Mouse (Mus musculus): ENCODE data around the gene Rasgef1c. TPM values are rescaled to one million over a fixed set of nuclear protein-coding genes. Genes with fewer than 3 reads are reported as not detected.

Rasgef1c gene
- under 1 TPM; 0.40 to 0.54 TPM for total RNA-seq (2021)
- long read RNA-seq, experiment 1, partial matches to known transcripts: 0 of 1 reads
- long read RNA-seq, experiment 1, other reads (novel, unspliced or antisense): 1 of 1 reads
- long read RNA-seq, experiment 2: 0 reads

- peak; percentile 54 to 76 for DNase-seq
Observed at GRCm38 (mm10) chr11:49901659-49902458, at the start of gene Rasgef1c. Gene Rasgef1c (plus strand): TSS chr11:49901835.

- DNase-seq: no peak
Observed at GRCm38 (mm10) chr11:49855144-49855543, 46.5 kb upstream of the Rasgef1c start.

GRCm38 (mm10) chr11:49861139-49861538 is 40.5 kb upstream of the Rasgef1c start:
- no peak for DNase-seq

- DNase-seq: no peak
Observed at GRCm38 (mm10) chr11:49863926-49864325, 37.7 kb upstream of the Rasgef1c start.

- no peak for DNase-seq
Observed at GRCm38 (mm10) chr11:49867320-49867719, 34.3 kb upstream of the Rasgef1c start.

- peak; percentile 60 to 81 for DNase-seq
Observed at GRCm38 (mm10) chr11:49869762-49870161, 31.9 kb upstream of the Rasgef1c start.

- peak; percentile 12 to 58 for DNase-seq
Observed at GRCm38 (mm10) chr11:49871914-49872313, 29.7 kb upstream of the Rasgef1c start.

- no peak for DNase-seq
Observed at GRCm38 (mm10) chr11:49872779-49873178, 28.9 kb upstream of the Rasgef1c start.

- DNase-seq: peak; percentile 30 to 64
Observed at GRCm38 (mm10) chr11:49876948-49877817, 24.5 kb upstream of the Rasgef1c start.

GRCm38 (mm10) chr11:49879950-49880642 is 21.5 kb upstream of the Rasgef1c start:
- no peak for DNase-seq

GRCm38 (mm10) chr11:49883394-49883793 is 18.2 kb upstream of the Rasgef1c start:
- no peak for DNase-seq

- DNase-seq: no peak
Observed at GRCm38 (mm10) chr11:49888469-49888868, 13.2 kb upstream of the Rasgef1c start.

- no peak for DNase-seq
Observed at GRCm38 (mm10) chr11:49891993-49892392, 9.6 kb upstream of the Rasgef1c start.

GRCm38 (mm10) chr11:49893806-49894205 is 7.8 kb upstream of the Rasgef1c start:
- DNase-seq: no peak

- DNase-seq: no peak
Observed at GRCm38 (mm10) chr11:49895966-49896590, 5.6 kb upstream of the Rasgef1c start.

- DNase-seq: no peak
Observed at GRCm38 (mm10) chr11:49900043-49900442, 1.6 kb upstream of the Rasgef1c start.

GRCm38 (mm10) chr11:49900962-49901658 is 525 bp upstream of the Rasgef1c start:
- no peak for DNase-seq

GRCm38 (mm10) chr11:49903333-49903732 is 1.7 kb downstream of the Rasgef1c start:
- peak; percentile 34 to 87 for DNase-seq

GRCm38 (mm10) chr11:49918521-49919180 is 17.0 kb downstream of the Rasgef1c start:
- no peak for DNase-seq

- DNase-seq: no peak
Observed at GRCm38 (mm10) chr11:49919304-49919703, 17.7 kb downstream of the Rasgef1c start.

Data from heart, adult 18-20 months (tissue).